Mouse (Mus musculus): ENCODE data around the gene Dock4.

DNA sequence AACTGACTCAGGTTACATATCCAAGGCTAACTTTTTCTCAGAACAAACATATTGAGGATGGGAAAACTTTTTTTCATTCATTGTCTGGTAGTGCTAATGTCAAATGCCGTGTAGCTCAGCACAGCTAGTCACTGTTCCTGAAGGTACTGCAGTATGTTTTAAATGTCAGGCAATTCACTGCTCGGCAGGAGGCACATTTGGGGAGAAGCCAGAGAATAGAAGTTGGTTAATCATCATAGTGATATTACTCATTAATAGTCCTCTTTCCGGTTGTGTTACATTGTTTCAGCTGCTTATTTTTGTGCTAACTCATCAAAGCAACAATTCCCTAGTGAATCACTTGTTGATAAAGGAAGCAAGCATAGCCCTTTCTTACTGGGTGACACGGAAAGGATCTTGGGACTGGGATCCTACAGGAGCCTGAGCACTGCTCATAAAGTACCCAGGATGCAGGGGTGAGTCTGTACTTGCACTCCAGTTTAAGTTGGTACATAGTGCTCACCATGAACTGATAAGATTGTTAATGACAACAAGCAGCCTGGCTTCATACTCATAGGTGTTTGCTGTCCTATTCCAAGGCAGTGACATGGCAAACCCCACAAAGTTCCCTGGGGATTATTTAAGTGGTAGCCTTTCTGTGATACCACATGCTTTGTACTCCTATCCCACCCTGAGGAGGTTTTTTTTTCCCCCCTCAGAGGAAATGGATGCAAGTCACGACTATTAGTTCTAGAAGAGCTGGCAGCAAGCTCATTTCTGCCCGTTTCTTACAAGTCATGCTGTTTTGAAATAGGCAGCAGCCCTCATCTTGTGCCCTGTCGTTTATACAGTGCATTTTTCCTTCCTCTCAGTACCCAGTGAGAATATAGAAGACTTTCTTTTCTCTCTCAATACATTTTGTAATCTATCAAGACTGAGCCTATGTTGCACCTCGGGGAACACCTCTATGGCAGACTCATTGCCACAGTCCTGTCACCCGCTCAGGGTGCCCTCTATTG lies 123.5 kb downstream of the Dock4 start:
- no peak for TF ChIP-seq POLR2A (IDR thresholded peaks at IDR 0.05; ENCODE audit: control insufficient read depth, extremely low read depth, insufficient read depth, low read length, poor library complexity)
- no peak for TF ChIP-seq CTCF (IDR thresholded peaks at IDR 0.05; ENCODE audit: borderline replicate concordance, control insufficient read depth, extremely low read depth, insufficient read depth, low read length, poor library complexity)
